Mouse (Mus musculus) hindbrain, embryonic 16.5 days (tissue): ENCODE results near the gene Tead1. TPM values are rescaled to one million over a fixed set of nuclear protein-coding genes. Genes with fewer than 3 reads are reported as not detected.

ENCODE experiments used
- ATAC-seq: fragments of 200-750 bp; cut with Nextera tagmentation; 2 replicates; pipeline ENCODE4 v1.8.0; 2017; ENCODE audit warnings: moderate TSS enrichment, moderate library complexity
- H3K27ac ChIP-seq: fragments of 300-500 bp; sonication (generic); 2 replicates; pipeline ENCODE4 v1.5.1; 2014; ENCODE audit warnings: low read depth, mild to moderate bottlenecking, control low read depth, low read length, moderate library complexity
- H3K27me3 ChIP-seq: fragments of 300-500 bp; sonication (generic); replicated peaks from 2 replicates; pipeline ENCODE4 v1.6.1; 2014; ENCODE audit warnings: low read length; ENCODE audit not compliant: control insufficient read depth, insufficient read depth
- H3K36me3 ChIP-seq: fragments of 300-500 bp; sonication (generic); 2 replicates; pipeline ENCODE4 v1.6.1; 2014; ENCODE audit warnings: mild to moderate bottlenecking, low read length, moderate library complexity, mixed read lengths; ENCODE audit not compliant: control insufficient read depth, insufficient read depth
- H3K4me1 ChIP-seq: fragments of 300-500 bp; sonication (generic); 2 replicates; pipeline ENCODE4 v1.6.1; 2014; ENCODE audit warnings: low read depth, low read length; ENCODE audit not compliant: control insufficient read depth, insufficient read depth
- H3K4me2 ChIP-seq: fragments of 300-500 bp; sonication (generic); 2 replicates; pipeline ENCODE4 v1.6.1; 2014; ENCODE audit warnings: mild to moderate bottlenecking, low read length, control low read depth, moderate library complexity
- H3K4me3 ChIP-seq: fragments of 300-500 bp; sonication (generic); 2 replicates; pipeline ENCODE4 v1.5.1; 2014; ENCODE audit warnings: mild to moderate bottlenecking, low read length, control low read depth, moderate library complexity
- H3K9ac ChIP-seq: fragments of 300-500 bp; sonication (generic); 2 replicates; pipeline ENCODE4 v1.6.1; 2014; ENCODE audit warnings: low read depth, mild to moderate bottlenecking, control low read depth, low read length, moderate library complexity
- H3K9me3 ChIP-seq: fragments of 300-500 bp; sonication (generic); 2 replicates; pipeline ENCODE4 v1.6.1; 2014; ENCODE audit warnings: mild to moderate bottlenecking, low read length, moderate library complexity; ENCODE audit not compliant: control insufficient read depth
- WGBS: fragments of 180-500 bp; shearing (Covaris S2); extraction: QIAGEN DNeasy Blood & Tissue Kit; methylation state at CpG from one replicate; pipeline ENCODE4 v1.1.7; 2014; 5-methylcytosine and 5-hydroxymethylcytosine counted together
- microRNA-seq: library from miRNA; unstranded; fragments of <30 nt; microRNA quantifications from one replicate; pipeline ENCODE4, GENCODE M21; 2017
- polyA plus RNA-seq: library from polyadenylated mRNA; unstranded; fragments of >200 nt; fragmentation: Nextera tagmentation; extraction: Ambion mirVana; gene quantifications from 2 replicates; pipeline ENCODE4 v1.2.1, GENCODE M21; 2015

Tead1 gene
- polyA plus RNA-seq, 1 experiment from 2014 or later: 12.1 TPM

GRCm38 (mm10) chr7:112955103-112955827 is 276.1 kb downstream of the Tead1 start:
- peak overlapping the region; percentile 58 for H3K9ac ChIP-seq
- H3K4me3 ChIP-seq: peak overlapping the region; percentile 41
- H3K9me3 ChIP-seq: no peaks in the 10 kb centered on the region
- peaks cover 19% of the 10 kb centered on the region for H3K27me3 ChIP-seq
- no peaks in the 10 kb centered on the region for H3K36me3 ChIP-seq
- peak overlapping the region; percentile 64 for H3K4me2 ChIP-seq
- peak; percentile 62 for ATAC-seq
- peaks cover 17% of the 10 kb centered on the region; the same call in 1 of the 2 replicates for H3K4me1 ChIP-seq
- H3K27ac ChIP-seq: peak overlapping the region; percentile 37; the same call in 1 of the 2 replicates
- WGBS: 3% methylated on average over 37 of the region's 40 CpGs

GRCm38 (mm10) chr7:112955955-112956354 is 276.8 kb downstream of the Tead1 start:
- Histone ChIP-seq H3K9me3 (no peaks in the 10 kb centered on the region), H3K9ac (no peak overlapping the region), H3K4me2 (peak overlapping the region; percentile 64), H3K27ac (no peak overlapping the region), H3K27me3 (peaks cover 19% of the 10 kb centered on the region), H3K4me1 (peaks cover 17% of the 10 kb centered on the region; the same call in 1 of the 2 replicates), H3K4me3 (peak overlapping the region; percentile 41), H3K36me3 (no peaks in the 10 kb centered on the region)
- ATAC-seq: no peak
- 32% methylated on average over 3 of the region's 3 CpGs for WGBS

Small RNA genes lying within 50 kb of the gene (microRNA-seq; reads per million reads assigned to microRNA genes)
- not detected for gene Gm44462
